Mouse (Mus musculus) small intestine, adult 2 months (tissue): ENCODE measurements at regions not wholly inside any gene's neighbourhood (a gene's known extent, or its start where the extent isn't known, plus 50 kb on each side); places are given as distances from the start of the nearest gene placed in this dataset.

Experiments used
- CTCF ChIP-seq: fragments of 200-500 bp; IDR thresholded peaks from 2 replicates; pipeline ENCODE4 v1.5.1; 2012; ENCODE audit warnings: low read depth, mild to moderate bottlenecking, control low read depth, inconsistent platforms, low read length, moderate library complexity, mixed read lengths; ENCODE audit not compliant: insufficient replicate concordance, insufficient read length; ENCODE audit errors: extremely low read depth
- POLR2A ChIP-seq: fragments of 200-500 bp; IDR thresholded peaks from 2 replicates; pipeline ENCODE4 v1.6.1; 2012; ENCODE audit warnings: low read depth, mild to moderate bottlenecking, control low read depth, inconsistent platforms, low read length, moderate library complexity

DNA sequence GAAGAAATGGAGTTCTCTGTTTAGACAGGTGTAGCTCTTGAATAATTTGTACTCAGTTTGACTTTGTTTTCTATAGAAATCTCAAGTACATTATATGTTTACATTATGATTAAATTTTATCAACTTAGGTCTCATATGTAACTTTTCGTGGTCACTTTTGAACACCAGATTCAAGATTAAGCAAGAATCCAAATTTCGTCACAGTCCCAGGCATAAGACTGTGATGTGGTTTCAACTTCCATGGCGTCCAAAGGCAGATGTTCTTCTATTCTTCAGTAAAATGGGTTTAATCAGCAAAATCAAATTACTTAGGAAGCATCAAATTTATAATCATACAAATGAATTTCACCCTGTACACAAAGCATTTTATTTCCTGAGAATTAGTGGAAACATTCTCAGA is 198.9 kb downstream of the Gm13691 start:
- TF ChIP-seq CTCF = no peak
- no peak for TF ChIP-seq POLR2A
